Mouse (Mus musculus) lung, postnatal 0 days (tissue): ENCODE measurements around the gene Setd5. TPM values are rescaled to one million over a fixed set of nuclear protein-coding genes. Genes with fewer than 3 reads are reported as not detected.

ENCODE experiments used
- ATAC-seq: fragments of 200-750 bp; cut with Nextera tagmentation; 2 replicates; pipeline ENCODE4 v1.8.0; 2017; ENCODE audit warnings: moderate library complexity
- DNase-seq: peaks from one replicate; pipeline ENCODE4 v3.0.0-alpha.2; 2016; ENCODE audit warnings: low spot score
- H3K27ac ChIP-seq: fragments of 300-500 bp; sonication (generic); 2 replicates; pipeline ENCODE4 v1.5.1; 2014; ENCODE audit warnings: antibody characterized with exemption, mild to moderate bottlenecking, low read length, mixed read lengths
- H3K27me3 ChIP-seq: fragments of 300-500 bp; sonication (generic); replicated peaks from 2 replicates; pipeline ENCODE4 v1.6.1; 2014; ENCODE audit warnings: low read length, mixed read lengths; ENCODE audit not compliant: insufficient read depth
- H3K36me3 ChIP-seq: fragments of 300-500 bp; sonication (generic); 2 replicates; pipeline ENCODE4 v1.6.1; 2014; ENCODE audit warnings: low read length, mixed read lengths; ENCODE audit not compliant: insufficient read depth
- H3K4me1 ChIP-seq: fragments of 300-500 bp; sonication (generic); 2 replicates; pipeline ENCODE4 v1.6.1; 2014; ENCODE audit warnings: antibody characterized with exemption, low read depth, low read length, mixed read lengths; ENCODE audit not compliant: insufficient read depth
- H3K4me2 ChIP-seq: fragments of 300-500 bp; sonication (generic); replicated peaks from 2 replicates; pipeline ENCODE4 v1.6.1; 2014; ENCODE audit warnings: low read depth, mild to moderate bottlenecking, low read length, moderate library complexity, mixed read lengths
- H3K4me3 ChIP-seq: fragments of 300-500 bp; sonication (generic); 2 replicates; pipeline ENCODE4 v1.5.1; 2014; ENCODE audit warnings: low read depth, low read length
- H3K9ac ChIP-seq: fragments of 300-500 bp; sonication (generic); replicated peaks from 2 replicates; pipeline ENCODE4 v1.6.1; 2014; ENCODE audit warnings: low read depth, mild to moderate bottlenecking
- H3K9me3 ChIP-seq: fragments of 300-500 bp; sonication (generic); 2 replicates; pipeline ENCODE4 v1.6.1; 2016; ENCODE audit warnings: low read length, mixed read lengths
- CTCF ChIP-seq: IDR thresholded peaks from 2 replicates; pipeline ENCODE4 v1.5.1; 2016; ENCODE audit warnings: antibody characterized with exemption, mild to moderate bottlenecking
- EP300 ChIP-seq: IDR thresholded peaks from 2 replicates; pipeline ENCODE4 v1.6.1; 2016; ENCODE audit warnings: antibody characterized with exemption, mild to moderate bottlenecking, control low read depth
- WGBS: fragments of 180-500 bp; shearing (Covaris S2); extraction: QIAGEN DNeasy Blood & Tissue Kit; methylation state at CpG from one replicate; pipeline ENCODE4 v1.1.7; 2014; 5-methylcytosine and 5-hydroxymethylcytosine counted together
- polyA plus RNA-seq: library from polyadenylated mRNA; unstranded; fragments of >200 nt; fragmentation: Nextera tagmentation; extraction: Ambion mirVana; gene quantifications from 2 replicates; pipeline ENCODE4 v1.2.1, GENCODE M21; 2015

Gene Setd5
- polyA plus RNA-seq, 1 experiment from 2014 or later: 44.2 TPM

DNA sequence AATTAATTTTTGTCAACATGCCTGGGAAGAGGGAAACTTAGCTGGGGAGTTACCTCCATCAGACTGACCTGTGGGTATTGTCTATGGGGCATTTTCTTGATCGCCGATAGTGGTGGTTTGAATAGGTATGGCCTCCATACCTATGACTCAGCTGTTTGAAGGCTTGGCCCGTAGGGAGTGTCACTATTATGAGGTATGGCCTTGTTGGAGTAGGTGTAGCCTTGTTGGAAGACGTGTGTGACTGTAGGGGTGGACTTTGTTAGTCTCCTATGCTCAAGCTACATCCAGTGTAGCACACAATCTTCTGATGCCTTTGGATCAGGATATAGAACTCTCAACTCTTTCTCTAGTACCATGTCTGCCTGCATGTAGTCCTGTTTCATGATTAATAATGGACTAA is 78.9 kb downstream of the Setd5 start:
- 89% methylated on average over 4 of the region's 4 CpGs for WGBS
- no peak overlapping the region for H3K4me3 ChIP-seq
- no peak for ATAC-seq

DNA sequence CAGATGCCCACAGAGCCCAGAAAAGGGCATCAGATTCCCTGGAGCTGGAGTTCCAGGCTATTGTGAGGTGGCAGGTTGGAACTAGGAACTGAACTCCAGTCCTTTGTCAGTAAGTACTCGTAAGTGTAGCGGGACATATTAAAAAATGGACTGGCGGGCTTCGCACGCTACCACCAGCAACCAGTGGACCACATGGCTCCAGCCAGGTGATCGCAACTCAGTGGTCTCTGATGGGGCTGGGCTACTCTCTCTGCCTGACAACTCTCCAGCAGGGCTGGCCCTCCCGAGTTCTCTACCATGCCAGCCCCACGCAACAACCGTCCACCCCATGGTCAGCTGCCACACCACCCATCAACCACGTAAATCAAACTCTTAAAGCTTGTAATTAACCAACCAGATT is 82.9 kb downstream of the Setd5 start:
- H3K9ac ChIP-seq: no peak overlapping the region
- WGBS: 94% methylated on average over 10 of the region's 10 CpGs
- DNase-seq (no peak), ATAC-seq (no peak)
- no peak for TF ChIP-seq EP300
- no peak for TF ChIP-seq CTCF
- no peaks in the 10 kb centered on the region for H3K27me3 ChIP-seq
- H3K4me1 ChIP-seq: no peaks in the 10 kb centered on the region
- no peaks in the 10 kb centered on the region for H3K9me3 ChIP-seq
- H3K36me3 ChIP-seq: peaks cover 7% of the 10 kb centered on the region; the same call in 1 of the 2 replicates
- H3K4me3 ChIP-seq: no peak overlapping the region
- no peak overlapping the region for H3K27ac ChIP-seq
- H3K4me2 ChIP-seq: no peak overlapping the region

More for the DNA sequence above, 78.9 kb downstream of the Setd5 start:
- no peak overlapping the region for H3K9ac ChIP-seq
- no peaks in the 10 kb centered on the region for H3K27me3 ChIP-seq
- TF ChIP-seq EP300 (no peak), CTCF (no peak)
- peaks cover 20% of the 10 kb centered on the region; the same call in 1 of the 2 replicates for H3K36me3 ChIP-seq
- H3K4me2 ChIP-seq: no peak overlapping the region
- no peaks in the 10 kb centered on the region for H3K9me3 ChIP-seq
- H3K4me1 ChIP-seq: no peaks in the 10 kb centered on the region
- H3K27ac ChIP-seq: no peak overlapping the region
- DNase-seq: no peak

DNA sequence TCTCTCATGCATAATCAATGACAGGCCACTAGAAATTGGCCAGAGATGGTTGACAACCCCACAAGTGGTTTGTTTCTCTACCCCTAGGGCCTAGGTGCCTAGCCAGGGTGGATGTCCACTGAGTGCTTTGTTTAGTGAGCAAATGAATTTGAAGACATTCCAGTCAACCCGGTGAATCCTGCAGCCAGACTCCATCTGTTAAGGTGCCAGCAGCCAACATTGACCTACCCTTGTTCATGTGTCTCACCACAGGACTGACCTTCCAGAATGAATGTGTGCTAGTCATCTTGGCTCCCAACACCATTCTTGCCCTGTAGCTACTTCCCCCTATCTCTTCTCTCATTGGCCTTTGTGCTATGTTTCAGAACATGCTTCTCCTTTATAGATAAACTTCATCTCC is 84.8 kb downstream of the Setd5 start:
- ATAC-seq (no peak), DNase-seq (no peak)
- H3K9ac ChIP-seq: no peak overlapping the region
- H3K27ac ChIP-seq: no peak overlapping the region
- no peak overlapping the region for H3K4me2 ChIP-seq
- H3K4me3 ChIP-seq: no peak overlapping the region
- H3K4me1 ChIP-seq: no peaks in the 10 kb centered on the region
- H3K36me3 ChIP-seq: no peaks in the 10 kb centered on the region; the same call in 1 of the 2 replicates
- no peaks in the 10 kb centered on the region for H3K9me3 ChIP-seq
- no peaks in the 10 kb centered on the region for H3K27me3 ChIP-seq
- TF ChIP-seq CTCF (no peak), EP300 (no peak)
- WGBS: 82% methylated on average over 1 of the region's 1 CpGs

DNA sequence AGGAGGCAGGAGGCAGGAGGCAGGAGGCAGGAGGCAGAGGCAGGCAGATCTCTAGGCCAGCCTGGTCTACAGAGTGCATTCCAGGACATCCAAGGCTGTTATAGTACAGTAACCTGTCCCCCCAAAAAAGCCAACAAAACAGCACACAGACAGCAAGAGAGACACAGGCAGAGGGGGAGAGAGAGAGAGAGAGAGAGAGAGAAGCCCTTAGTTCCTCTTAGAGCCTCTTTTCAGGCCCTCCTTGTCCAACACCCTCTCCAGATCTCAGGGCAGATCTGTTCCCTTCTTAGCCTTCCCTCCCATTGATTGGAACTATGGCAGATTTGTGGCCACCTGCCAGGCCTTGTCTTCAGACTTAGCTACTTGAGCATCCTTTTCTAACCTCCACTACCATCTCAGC is 86.3 kb downstream of the Setd5 start:
- TF ChIP-seq EP300 (no peak), CTCF (no peak)
- no peaks in the 10 kb centered on the region for H3K36me3 ChIP-seq
- no peak overlapping the region for H3K27ac ChIP-seq
- no peak for ATAC-seq
- H3K4me3 ChIP-seq: no peak overlapping the region
- H3K4me1 ChIP-seq: no peaks in the 10 kb centered on the region
- H3K9me3 ChIP-seq: no peaks in the 10 kb centered on the region
- H3K9ac ChIP-seq: no peak overlapping the region
- no peak for DNase-seq
- no peaks in the 10 kb centered on the region for H3K27me3 ChIP-seq
- no peak overlapping the region for H3K4me2 ChIP-seq

DNA sequence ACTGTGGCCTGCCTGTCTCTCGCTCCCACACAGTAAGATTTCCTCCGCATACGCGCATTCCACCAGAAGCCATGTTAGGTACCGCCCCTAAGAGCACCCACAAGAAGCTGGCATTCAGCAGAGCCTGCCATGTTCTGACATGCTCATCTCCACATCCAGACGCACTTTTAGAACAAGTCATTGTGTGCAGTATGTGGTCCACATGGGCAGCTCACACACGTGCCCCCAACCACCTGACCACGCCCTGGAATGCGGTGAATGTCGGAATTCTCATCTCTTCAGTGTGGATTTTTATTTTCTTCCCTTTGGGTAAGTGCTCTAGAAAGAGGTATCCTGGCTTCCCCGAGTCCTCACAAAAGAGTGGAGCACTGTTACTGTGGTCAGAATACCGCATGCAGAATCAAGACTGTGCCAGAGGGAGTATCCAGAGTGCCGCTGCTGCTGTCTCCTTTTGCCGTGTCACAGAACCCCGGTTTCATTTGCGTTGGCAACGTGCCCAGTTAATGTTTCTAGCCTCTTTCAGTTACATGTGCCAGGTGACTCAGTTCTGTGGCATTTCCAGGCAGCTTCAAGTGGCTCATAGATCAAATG is 89.6 kb downstream of the Setd5 start:
- WGBS: 32% methylated on average over 17 of the region's 17 CpGs
- TF ChIP-seq EP300 (peak; percentile 85), CTCF (no peak)
- Histone ChIP-seq H3K27me3 (no peaks in the 10 kb centered on the region), H3K27ac (peak overlapping the region; percentile 43), H3K9ac (no peak overlapping the region), H3K4me1 (no peaks in the 10 kb centered on the region), H3K36me3 (no peaks in the 10 kb centered on the region), H3K9me3 (no peaks in the 10 kb centered on the region), H3K4me3 (peak overlapping the region; percentile 14; the same call in 1 of the 2 replicates), H3K4me2 (peak overlapping the region; percentile 47)
- ATAC-seq: peak; percentile 87
- peak; percentile 92 for DNase-seq

DNA sequence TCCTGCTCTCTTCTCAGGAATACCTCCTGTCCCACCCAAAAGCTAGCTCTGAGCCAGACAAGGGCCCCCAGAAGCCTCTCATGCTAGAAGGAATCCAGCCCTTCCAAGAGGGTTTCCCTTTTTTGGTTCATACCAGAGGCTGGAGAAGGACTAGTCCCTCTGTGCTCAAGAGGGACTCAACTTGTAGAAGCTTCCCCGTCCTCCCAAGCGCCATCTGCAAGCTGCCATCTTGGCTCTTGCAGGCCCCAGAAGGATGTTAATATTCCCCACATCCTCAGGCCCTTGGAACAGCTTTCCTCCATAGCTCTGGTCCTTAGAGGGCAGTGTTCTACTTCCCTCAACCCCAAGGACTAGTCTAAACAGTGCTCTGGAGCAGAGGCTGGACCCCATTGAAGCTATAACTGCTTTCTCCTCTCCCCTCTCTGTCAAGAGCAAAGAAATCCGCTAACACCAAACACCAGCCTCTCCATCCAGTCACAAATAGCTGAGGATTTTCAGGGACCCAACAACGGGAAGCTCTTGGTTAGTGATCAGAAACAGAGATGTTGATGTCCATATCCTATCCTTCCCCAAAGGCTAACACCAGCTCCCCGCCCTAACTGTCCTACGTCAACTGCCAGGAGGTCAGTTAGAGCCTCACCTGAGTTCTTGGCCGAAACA is 91.3 kb downstream of the Setd5 start:
- 77% methylated on average over 7 of the region's 7 CpGs for WGBS
- Histone ChIP-seq H3K4me1 (no peaks in the 10 kb centered on the region), H3K9ac (no peak overlapping the region), H3K4me2 (no peak overlapping the region), H3K27ac (no peak overlapping the region), H3K4me3 (no peak overlapping the region), H3K9me3 (no peaks in the 10 kb centered on the region), H3K36me3 (no peaks in the 10 kb centered on the region), H3K27me3 (no peaks in the 10 kb centered on the region)
- ATAC-seq: no peak
- TF ChIP-seq CTCF: no peak
- TF ChIP-seq EP300: no peak
- DNase-seq: no peak
